Mouse (Mus musculus) heart, postnatal 4 days (tissue): ENCODE results near the gene Dot1l. TPM values are rescaled to one million over a fixed set of nuclear protein-coding genes. Genes with fewer than 3 reads are reported as not detected.

ENCODE experiments used
- DNase-seq: peaks from one replicate; pipeline ENCODE4 v3.0.0; 2021
- total RNA-seq, 2 experiments: library from RNA; stranded (reverse); gene quantifications; 2 replicates each; pipeline ENCODE4 v1.2.3; 2021

The Dot1l gene
- total RNA-seq, 2 experiments from 2014 or later = 75.6 to 76.8 TPM

- no peak for DNase-seq
Observed at GRCm38 (mm10) chr10:80758651-80759050, 3.6 kb downstream of the Dot1l start.

- DNase-seq = no peak
Observed at GRCm38 (mm10) chr10:80760596-80761524, 5.9 kb downstream of the Dot1l start.

GRCm38 (mm10) chr10:80761821-80762220 lies 6.8 kb downstream of the Dot1l start:
- DNase-seq = no peak

- no peak for DNase-seq
Observed at GRCm38 (mm10) chr10:80763502-80763901, 8.5 kb downstream of the Dot1l start.

GRCm38 (mm10) chr10:80765746-80766145 lies 10.7 kb downstream of the Dot1l start:
- DNase-seq = no peak

GRCm38 (mm10) chr10:80766161-80766815 lies 11.3 kb downstream of the Dot1l start:
- no peak for DNase-seq

- DNase-seq = no peak
Observed at GRCm38 (mm10) chr10:80768365-80768764, 13.4 kb downstream of the Dot1l start.

- DNase-seq = no peak
Observed at GRCm38 (mm10) chr10:80773816-80774215, 18.8 kb downstream of the Dot1l start.

- DNase-seq = peak; percentile 92
Observed at GRCm38 (mm10) chr10:80774549-80774948, 19.5 kb downstream of the Dot1l start.

GRCm38 (mm10) chr10:80774981-80775380 lies 20.0 kb downstream of the Dot1l start:
- DNase-seq = no peak

- no peak for DNase-seq
Observed at GRCm38 (mm10) chr10:80775731-80776130, 20.7 kb downstream of the Dot1l start.

- DNase-seq = no peak
Observed at GRCm38 (mm10) chr10:80776358-80776869, 21.4 kb downstream of the Dot1l start.

GRCm38 (mm10) chr10:80777123-80777522 lies 22.1 kb downstream of the Dot1l start:
- no peak for DNase-seq

- DNase-seq = no peak
Observed at GRCm38 (mm10) chr10:80779565-80779964, 24.6 kb downstream of the Dot1l start.

- DNase-seq = no peak
Observed at GRCm38 (mm10) chr10:80784302-80784701, 29.3 kb downstream of the Dot1l start.

- DNase-seq = no peak
Observed at GRCm38 (mm10) chr10:80784871-80785270, 29.9 kb downstream of the Dot1l start.

- no peak for DNase-seq
Observed at GRCm38 (mm10) chr10:80785963-80786362, 31.0 kb downstream of the Dot1l start.

- DNase-seq = no peak
Observed at GRCm38 (mm10) chr10:80787517-80787916, 32.5 kb downstream of the Dot1l start.

- DNase-seq = no peak
Observed at GRCm38 (mm10) chr10:80790761-80791404, 35.9 kb downstream of the Dot1l start.

GRCm38 (mm10) chr10:80791476-80792174 lies 36.6 kb downstream of the Dot1l start:
- no peak for DNase-seq

GRCm38 (mm10) chr10:80792175-80793032 lies 37.4 kb downstream of the Dot1l start:
- no peak for DNase-seq
